Mouse (Mus musculus) limb, embryonic 13.5 days (tissue): ENCODE results near the gene Lin52. TPM values are rescaled to one million over a fixed set of nuclear protein-coding genes. Genes with fewer than 3 reads are reported as not detected.

Source experiments
- ATAC-seq: fragments of 200-750 bp; cut with Nextera tagmentation; 2 replicates; pipeline ENCODE4 v1.8.0; 2017; ENCODE audit warnings: low read depth, moderate number of reproducible peaks, moderate TSS enrichment; ENCODE audit not compliant: low FRiP score
- H3K27ac ChIP-seq: fragments of 300-500 bp; sonication (generic); 2 replicates; pipeline ENCODE4 v1.5.1; 2015; ENCODE audit warnings: inconsistent platforms, mild to moderate bottlenecking, moderate library complexity
- H3K27me3 ChIP-seq: fragments of 300-500 bp; sonication (generic); 2 replicates; pipeline ENCODE4 v1.6.1; 2015; ENCODE audit warnings: mild to moderate bottlenecking, inconsistent platforms
- H3K36me3 ChIP-seq: fragments of 300-500 bp; sonication (generic); 2 replicates; pipeline ENCODE4 v1.6.1; 2015; ENCODE audit warnings: inconsistent platforms, mild to moderate bottlenecking, moderate library complexity
- H3K4me1 ChIP-seq: fragments of 300-500 bp; sonication (generic); 2 replicates; pipeline ENCODE4 v1.6.1; 2015; ENCODE audit warnings: inconsistent platforms
- H3K4me2 ChIP-seq: fragments of 300-500 bp; sonication (generic); replicated peaks from 2 replicates; pipeline ENCODE4 v1.6.1; 2015; ENCODE audit warnings: inconsistent platforms, mild to moderate bottlenecking, moderate library complexity
- H3K4me3 ChIP-seq: fragments of 300-500 bp; sonication (generic); 2 replicates; pipeline ENCODE4 v1.5.1; 2015; ENCODE audit warnings: moderate library complexity, mild to moderate bottlenecking, inconsistent platforms
- H3K9ac ChIP-seq: fragments of 300-500 bp; sonication (generic); 2 replicates; pipeline ENCODE4 v1.6.1; 2015; ENCODE audit warnings: mild to moderate bottlenecking, inconsistent platforms
- H3K9me3 ChIP-seq: fragments of 300-500 bp; sonication (generic); 2 replicates; pipeline ENCODE4 v1.6.1; 2016; ENCODE audit warnings: inconsistent platforms
- WGBS: fragments of 180-500 bp; shearing (Covaris S2); methylation state at CpG from one replicate; pipeline ENCODE4 v1.1.7; 2015; 5-methylcytosine and 5-hydroxymethylcytosine counted together
- polyA plus RNA-seq: library from polyadenylated mRNA; unstranded; fragments of >200 nt; fragmentation: Nextera tagmentation; extraction: Ambion mirVana; gene quantifications from 2 replicates; pipeline ENCODE4 v1.2.1, GENCODE M21; 2015

The Lin52 gene
- polyA plus RNA-seq, 1 experiment from 2014 or later = 26.8 TPM

- no peak overlapping the region for H3K4me3 ChIP-seq
- no peak for ATAC-seq
- no peak overlapping the region for H3K9ac ChIP-seq
- H3K36me3 ChIP-seq = no peaks in the 10 kb centered on the region
- H3K4me1 ChIP-seq = 0 out of 2 replicates have a peak, but pooled peaks cover 6% of the 10 kb centered on the region
- H3K27me3 ChIP-seq = peaks cover 12% of the 10 kb centered on the region
- H3K27ac ChIP-seq = no peak overlapping the region
- H3K4me2 ChIP-seq = no peak overlapping the region
- peaks cover 6% of the 10 kb centered on the region; the same call in 1 of the 2 replicates for H3K9me3 ChIP-seq
- 94% methylated on average over 2 of the region's 2 CpGs for WGBS
These were observed 130.1 kb downstream of the Lin52 start for GRCm38 (mm10) chr12:84581285-84581684.

GRCm38 (mm10) chr12:84589825-84590761 lies 138.9 kb downstream of the Lin52 start:
- H3K27ac ChIP-seq = no peak overlapping the region
- H3K4me1 ChIP-seq = peaks cover 6% of the 10 kb centered on the region
- WGBS = under 1% methylated on average over 54 of the region's 54 CpGs
- H3K9ac ChIP-seq = peak overlapping the region; percentile 72
- no peaks in the 10 kb centered on the region for H3K9me3 ChIP-seq
- ATAC-seq = no peak
- H3K4me3 ChIP-seq = peak overlapping the region; percentile 52
- H3K36me3 ChIP-seq = no peaks in the 10 kb centered on the region
- 0 out of 2 replicates have a peak, but pooled peaks cover 8% of the 10 kb centered on the region for H3K27me3 ChIP-seq
- H3K4me2 ChIP-seq = peak overlapping the region; percentile 93

Other genes with a start within 250 kb of the Lin52 start
- gene Elmsan1, start 232.5 kb upstream of the Lin52 start, polyA plus RNA-seq = 8.9 and 9.9 TPM in 2 replicates
- gene Ptgr2, start 166.2 kb upstream of the Lin52 start, polyA plus RNA-seq = 12.1 and 12.7 TPM in 2 replicates
- gene Zfp410, start 134.6 kb upstream of the Lin52 start, polyA plus RNA-seq = 97.3 and 102 TPM in 2 replicates
- 47.4 and 50.7 TPM in 2 replicates for gene Coq6, start 89.8 kb upstream of the Lin52 start, polyA plus RNA-seq
- gene Fam161b, start 89.6 kb upstream of the Lin52 start, polyA plus RNA-seq = 3.8 and 4.5 TPM in 2 replicates
- 10.2 and 11.6 TPM in 2 replicates for gene Entpd5, start 42.4 kb upstream of the Lin52 start, polyA plus RNA-seq
- gene Bbof1, start 42.4 kb upstream of the Lin52 start, polyA plus RNA-seq = 1.0 and 1.3 TPM in 2 replicates
- 27.8 and 27.9 TPM in 2 replicates for gene Rnf113a2, start 34.2 kb upstream of the Lin52 start, polyA plus RNA-seq
- 35.6 and 36.5 TPM in 2 replicates for gene Aldh6a1, start 418 bp upstream of the Lin52 start, polyA plus RNA-seq
- 0.25 and 0.33 TPM in 2 replicates for gene Vsx2, start 118.3 kb downstream of the Lin52 start, polyA plus RNA-seq
- 18.6 and 19.7 TPM in 2 replicates for gene Abcd4, start 166.0 kb downstream of the Lin52 start, polyA plus RNA-seq
- gene Vrtn, start 189.6 kb downstream of the Lin52 start, polyA plus RNA-seq = 0.10 and 0.13 TPM in 2 replicates
- not detected in 2 replicates for gene Syndig1l, start 247.4 kb downstream of the Lin52 start, polyA plus RNA-seq